ENCODE assay signal across 9 mouse cellular contexts in the genomic region with DNA sequence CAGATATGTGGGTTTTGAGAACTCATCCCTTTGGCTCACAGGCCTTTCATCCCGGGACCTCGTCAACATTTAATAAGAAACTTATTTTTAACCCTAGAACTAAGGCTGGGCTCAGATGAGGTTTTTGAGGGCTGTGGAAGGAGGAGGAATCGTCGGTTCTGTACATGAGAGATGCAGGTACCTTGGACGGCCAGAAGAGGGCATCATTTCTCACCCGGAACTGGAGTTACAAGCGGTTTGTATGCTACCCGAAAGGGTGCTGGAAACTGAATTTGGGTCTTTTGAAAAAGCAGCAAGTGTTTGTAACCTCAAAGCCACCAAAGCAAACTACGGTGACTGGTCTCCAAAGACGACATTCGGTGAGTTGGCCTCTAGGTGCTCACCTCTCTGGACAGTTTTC. TPM values are rescaled to one million over a fixed set of nuclear protein-coding genes. Genes with fewer than 3 reads are reported as not detected.
A peak's percentile ranks its signal among the peaks of the same experiment; 100 is the strongest.
DNase-seq lines count a peak whose midpoint lies in the region; ATAC-seq lines count a peak whose summit lies in the region.
"Had no signal": no experiment of that assay in that cellular context is flagged by ENCODE, and none has a peak within 500 bp of the region (broad histone marks: within the 10 kb centered on the region; RNA-seq: fewer than 3 reads in every experiment).

No protein-coding gene starts in this region.

- no peak overlapping the region for H3K9ac ChIP-seq in forebrain, embryonic 11.5 days (ENCODE audit: low read length)
- H3K9ac ChIP-seq in forebrain, embryonic 14.5 days (ENCODE audit: low read length): no peak overlapping the region
- no peak overlapping the region for H3K9ac ChIP-seq in stomach, embryonic 15.5 days
- H3K9ac ChIP-seq: limb, embryonic 15.5 days had no signal

- H3K27me3 ChIP-seq in forebrain, embryonic 11.5 days (ENCODE audit: control insufficient read depth, insufficient read depth, low read length): no peaks in the 10 kb centered on the region
- no peaks in the 10 kb centered on the region for H3K27me3 ChIP-seq in forebrain, embryonic 14.5 days (replicated peaks; ENCODE audit: control insufficient read depth, insufficient read depth, low read length)
- no peaks in the 10 kb centered on the region for H3K27me3 ChIP-seq in stomach, embryonic 15.5 days (replicated peaks)
- H3K27me3 ChIP-seq: limb, embryonic 15.5 days had no signal

- WGBS in forebrain, embryonic 11.5 days: 47% methylated on average over 11 of the region's 11 CpGs
- WGBS in forebrain, embryonic 14.5 days: 51% methylated on average over 11 of the region's 11 CpGs
- WGBS in stomach, embryonic 15.5 days: 46% methylated on average over 11 of the region's 11 CpGs

- H3K4me1 ChIP-seq in forebrain, embryonic 11.5 days (replicated peaks; ENCODE audit: control insufficient read depth, insufficient read depth, low read length): no peaks in the 10 kb centered on the region
- H3K4me1 ChIP-seq in forebrain, embryonic 14.5 days (ENCODE audit: control insufficient read depth, insufficient read depth, low read length): no peaks in the 10 kb centered on the region
- no peaks in the 10 kb centered on the region for H3K4me1 ChIP-seq in stomach, embryonic 15.5 days

- peak; percentile 50 for DNase-seq in forebrain, embryonic 11.5 days (ENCODE audit: low spot score)
- DNase-seq in forebrain, embryonic 14.5 days (ENCODE audit: low spot score): no peak
- peak; percentile 21 for DNase-seq in lung, postnatal 36 days
- DNase-seq in lung, adult 18-20 months: no peak
- DNase-seq in ZHBTc4 (ENCODE audit: low read depth, low spot score): peak; percentile 87
- DNase-seq in cerebellum, postnatal 36 days: no peak
- no peak for DNase-seq in spleen, postnatal 36 days (ENCODE audit: low spot score in 2 of 2)

- H3K36me3 ChIP-seq in forebrain, embryonic 11.5 days (ENCODE audit: control insufficient read depth, insufficient read depth, low read length): no peaks in the 10 kb centered on the region
- H3K36me3 ChIP-seq in forebrain, embryonic 14.5 days (ENCODE audit: control insufficient read depth, insufficient read depth, low read length): no peaks in the 10 kb centered on the region
- H3K36me3 ChIP-seq in stomach, embryonic 15.5 days: no peaks in the 10 kb centered on the region
- H3K36me3 ChIP-seq: limb, embryonic 15.5 days had no signal

- no peaks in the 10 kb centered on the region for H3K9me3 ChIP-seq in forebrain, embryonic 11.5 days (ENCODE audit: control insufficient read depth, low read length)
- H3K9me3 ChIP-seq in forebrain, embryonic 14.5 days (replicated peaks; ENCODE audit: control insufficient read depth, low read length): no peaks in the 10 kb centered on the region
- no peaks in the 10 kb centered on the region for H3K9me3 ChIP-seq in stomach, embryonic 15.5 days
- H3K9me3 ChIP-seq: limb, embryonic 15.5 days had no signal

- no peak overlapping the region for H3K27ac ChIP-seq in forebrain, embryonic 11.5 days (ENCODE audit: low read depth, low read length)
- H3K27ac ChIP-seq in forebrain, embryonic 14.5 days (ENCODE audit: low read depth, low read length): no peak overlapping the region
- H3K27ac ChIP-seq in stomach, embryonic 15.5 days: 0 out of 2 replicates have a peak overlapping the region, but pooled peaks have one; percentile 19
- H3K27ac ChIP-seq: limb, embryonic 15.5 days had no signal

- no peak for ATAC-seq in forebrain, embryonic 11.5 days (replicated peaks; ENCODE audit: low FRiP score)
- no peak for ATAC-seq in forebrain, embryonic 14.5 days
- ATAC-seq in stomach, embryonic 15.5 days (ENCODE audit: insufficient read depth, low FRiP score, low read depth): no peak

- H3K4me3 ChIP-seq in forebrain, embryonic 11.5 days (ENCODE audit: low read depth, low read length): no peak overlapping the region
- no peak overlapping the region for H3K4me3 ChIP-seq in forebrain, embryonic 14.5 days (ENCODE audit: low read depth, low read length)
- no peak overlapping the region for H3K4me3 ChIP-seq in stomach, embryonic 15.5 days (replicated peaks)
- H3K4me3 ChIP-seq: limb, embryonic 15.5 days had no signal

- H3K4me2 ChIP-seq in forebrain, embryonic 11.5 days (ENCODE audit: low read depth, low read length, severe bottlenecking): no peak overlapping the region
- no peak overlapping the region for H3K4me2 ChIP-seq in forebrain, embryonic 14.5 days (ENCODE audit: low read length)
- H3K4me2 ChIP-seq in stomach, embryonic 15.5 days: no peak overlapping the region
- H3K4me2 ChIP-seq: limb, embryonic 15.5 days had no signal

RNA-seq across cellular contexts. Expression of gene Raf1, which starts 24.9 kb away (rescaled TPM):
- 153 and 175 TPM in 2 replicates for polyA plus RNA-seq in forebrain, embryonic 11.5 days (2014; fragmentation: Nextera tagmentation; extraction: Ambion mirVana)
- polyA plus RNA-seq in forebrain, embryonic 14.5 days (2014; fragmentation: Nextera tagmentation; extraction: Ambion mirVana): 150 and 158 TPM in 2 replicates
- polyA plus RNA-seq in stomach, embryonic 15.5 days (2015; fragmentation: Nextera tagmentation; extraction: Ambion mirVana): 85.6 and 88.2 TPM in 2 replicates

Comparison
In these comparisons a context has a peak if more than half of its experiments do, and no peak if none do; other contexts are left out.
1. DNase-seq: peak in forebrain, embryonic 11.5 days (single experiment), lung, postnatal 36 days (single experiment) and ZHBTc4 (single experiment); none in forebrain, embryonic 14.5 days (single experiment), lung, adult 18-20 months (0 of 2), cerebellum, postnatal 36 days (0 of 2) and spleen, postnatal 36 days (0 of 2).